In genomic region chr10:20992665-20993064, GRCm38 (mm10) we compare ENCODE assay signal across 8 mouse cellular contexts. TPM values are rescaled to one million over a fixed set of nuclear protein-coding genes. Genes with fewer than 3 reads are reported as not detected.
DNase-seq lines count a peak whose midpoint lies in the region; ATAC-seq and TF ChIP-seq lines count a peak whose summit lies in the region.

No protein-coding gene starts in this region.

- peak; percentile 76; the same call in 1 of the 2 replicates for TF ChIP-seq CTCF in brain, embryonic 14.5 days (IDR thresholded peaks at IDR 0.05; ENCODE audit: borderline replicate concordance, extremely low read depth, insufficient read depth, insufficient read length)

- intact Hi-C loops in heart, postnatal 10 days (cut with DNase I), result loop anchor here (1.0 to 10.0 kb wide), 2 partner anchors 197 to 342 kb away; no protein-coding TSS in a partner anchor
- intact Hi-C loops in left cerebral cortex, postnatal 14 days (cut with DNase I), result loop anchor here (5.0 to 10.0 kb wide), 2 partner anchors 195 to 302 kb away; partner anchors contain the start of gene Hbs1l

- no peak overlapping the region for H3K27ac ChIP-seq in heart, embryonic 11.5 days (ENCODE audit: low read depth, low read length)
- no peak overlapping the region for H3K27ac ChIP-seq in forebrain, embryonic 14.5 days (ENCODE audit: low read depth, low read length)
- H3K27ac ChIP-seq in midbrain, embryonic 13.5 days, result no peak overlapping the region

- H3K27me3 ChIP-seq in heart, embryonic 11.5 days (ENCODE audit: control insufficient read depth, insufficient read depth, low read length), result no peaks in the 10 kb centered on the region
- no peaks in the 10 kb centered on the region for H3K27me3 ChIP-seq in forebrain, embryonic 14.5 days (replicated peaks; ENCODE audit: control insufficient read depth, insufficient read depth, low read length)
- H3K27me3 ChIP-seq in midbrain, embryonic 13.5 days, result no peaks in the 10 kb centered on the region

- no peak overlapping the region for H3K9ac ChIP-seq in heart, embryonic 11.5 days (ENCODE audit: low read depth, low read length)
- H3K9ac ChIP-seq in forebrain, embryonic 14.5 days (ENCODE audit: low read length), result no peak overlapping the region
- H3K9ac ChIP-seq in midbrain, embryonic 13.5 days (replicated peaks), result no peak overlapping the region

- no peak overlapping the region for H3K4me3 ChIP-seq in heart, embryonic 11.5 days (ENCODE audit: low read depth, low read length)
- no peak overlapping the region for H3K4me3 ChIP-seq in forebrain, embryonic 14.5 days (ENCODE audit: low read depth, low read length)
- no peak overlapping the region for H3K4me3 ChIP-seq in midbrain, embryonic 13.5 days (replicated peaks)

- H3K4me2 ChIP-seq in heart, embryonic 11.5 days, result no peak overlapping the region
- H3K4me2 ChIP-seq in forebrain, embryonic 14.5 days (ENCODE audit: low read length), result no peak overlapping the region
- no peak overlapping the region for H3K4me2 ChIP-seq in midbrain, embryonic 13.5 days (replicated peaks)

- 40% methylated on average over 1 of the region's 1 CpGs for WGBS in heart, embryonic 11.5 days (ENCODE audit: insufficient replicate concordance)
- 34% methylated on average over 1 of the region's 1 CpGs for WGBS in forebrain, embryonic 14.5 days
- WGBS in midbrain, embryonic 13.5 days, result 63% methylated on average over 1 of the region's 1 CpGs

- no peak for TF ChIP-seq POLR2A in brain, embryonic 14.5 days (IDR thresholded peaks at IDR 0.05; ENCODE audit: borderline replicate concordance, extremely low read depth, insufficient read depth, insufficient read length, poor library complexity, severe bottlenecking)

- no peaks in the 10 kb centered on the region for H3K4me1 ChIP-seq in heart, embryonic 11.5 days (ENCODE audit: control insufficient read depth, insufficient read depth, low read length)
- H3K4me1 ChIP-seq in forebrain, embryonic 14.5 days (ENCODE audit: control insufficient read depth, insufficient read depth, low read length), result no peaks in the 10 kb centered on the region
- peaks cover 8% of the 10 kb centered on the region for H3K4me1 ChIP-seq in midbrain, embryonic 13.5 days (replicated peaks)

- no peaks in the 10 kb centered on the region for H3K36me3 ChIP-seq in heart, embryonic 11.5 days (ENCODE audit: control insufficient read depth, insufficient read depth, low read length)
- peaks cover 11% of the 10 kb centered on the region; the same call in 1 of the 2 replicates for H3K36me3 ChIP-seq in forebrain, embryonic 14.5 days (ENCODE audit: control insufficient read depth, insufficient read depth, low read length)
- H3K36me3 ChIP-seq in midbrain, embryonic 13.5 days, result peaks cover 6% of the 10 kb centered on the region

- DNase-seq in heart, postnatal 10 days, result peak; percentile 59 to 64
- DNase-seq in CD8-positive naive resting alpha-beta T cell, adult 2 months (ENCODE audit: low read depth in 2 of 2, low spot score in 2 of 2), result peak; percentile 15 to 56
- DNase-seq in brain, embryonic 14.5 days (ENCODE audit: low read depth), result peak; percentile 76
- DNase-seq in forebrain, embryonic 14.5 days (ENCODE audit: low spot score), result peak; percentile 70
- DNase-seq in left cerebral cortex, postnatal 14 days (ENCODE audit: low spot score in 2 of 2), result peak; percentile 30 to 46
- peak; percentile 72 to 77 for DNase-seq in thymus, postnatal 36 days

- ATAC-seq in heart, embryonic 11.5 days (replicated peaks; ENCODE audit: insufficient number of reproducible peaks, low FRiP score, low TSS enrichment), result no peak
- peak; percentile 57 for ATAC-seq in forebrain, embryonic 14.5 days
- peak; percentile 55; the same call in 1 of the 2 replicates for ATAC-seq in midbrain, embryonic 13.5 days

- H3K9me3 ChIP-seq in heart, embryonic 11.5 days (replicated peaks; ENCODE audit: control insufficient read depth, low read length), result no peaks in the 10 kb centered on the region
- H3K9me3 ChIP-seq in forebrain, embryonic 14.5 days (replicated peaks; ENCODE audit: control insufficient read depth, low read length), result no peaks in the 10 kb centered on the region
- no peaks in the 10 kb centered on the region for H3K9me3 ChIP-seq in midbrain, embryonic 13.5 days

RNA-seq across cellular contexts. Expression of gene Ahi1, which starts 40.3 kb away (rescaled TPM):
- 1 to 10 TPM; 2.6 to 3.0 TPM for total RNA-seq in heart, postnatal 10 days (2021)
- 6.5 and 6.7 TPM in 2 replicates for polyA plus RNA-seq in heart, embryonic 11.5 days (2014; fragmentation: Nextera tagmentation; extraction: Ambion mirVana)
- polyA plus RNA-seq in brain, embryonic 14.5 days (2012; rRNA removed), result 136 and 152 TPM in 2 replicates
- 56.9 and 67.0 TPM in 2 replicates for polyA plus RNA-seq in forebrain, embryonic 14.5 days (2014; fragmentation: Nextera tagmentation; extraction: Ambion mirVana)
- total RNA-seq in left cerebral cortex, postnatal 14 days (2021), result 100 to 1,000 TPM; 164 to 190 TPM
- polyA plus RNA-seq in midbrain, embryonic 13.5 days (2015; fragmentation: Nextera tagmentation; extraction: Ambion mirVana), result 58.1 and 67.4 TPM in 2 replicates
